Mouse (Mus musculus) T-helper 1 cell (primary cell): ENCODE measurements around the gene Riok2.

ENCODE experiments used
- in situ Hi-C: fragments of 300-600 bp; cut with MboI, MseI; formaldehyde crosslinking; loops from one replicate; pipeline ENCODE4 v1.15.1; 2025; ENCODE audit warnings: high pct_unique_total_duplicates

Gene Riok2

DNA sequence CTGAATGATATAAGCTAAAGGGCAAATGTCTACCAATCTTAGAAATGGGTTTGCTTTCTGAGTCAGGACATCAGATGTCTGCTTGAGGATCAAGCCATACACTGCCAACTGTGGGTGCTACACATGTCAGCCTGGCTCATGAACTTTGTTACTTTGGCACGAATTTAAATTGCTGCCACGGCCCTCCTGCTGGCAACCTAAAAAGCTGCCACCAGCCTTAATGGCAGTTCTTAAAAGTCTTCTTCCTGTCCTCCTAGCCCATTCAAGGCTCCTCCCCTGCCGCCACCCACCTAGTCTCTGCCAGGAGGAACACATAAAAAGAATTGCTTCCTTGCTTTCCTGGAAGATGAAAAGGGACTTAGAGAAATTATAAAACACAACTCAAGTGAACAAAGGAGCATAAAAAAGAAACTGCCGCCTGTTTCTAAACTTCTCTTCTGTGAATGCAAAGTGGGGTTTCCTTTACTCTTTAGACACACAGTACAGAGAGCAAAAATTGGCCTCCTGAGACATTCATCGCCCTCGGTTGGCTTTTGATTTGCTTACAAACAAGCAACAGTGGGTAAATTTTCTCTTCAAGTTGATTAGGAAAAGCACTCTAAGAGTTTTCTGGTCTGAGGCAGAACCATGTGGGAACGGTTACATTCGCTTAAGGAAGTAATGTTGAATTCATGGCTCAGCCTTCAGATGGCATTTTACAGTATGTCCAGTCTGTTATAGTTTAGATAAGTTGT, 30.9 kb downstream of the Riok2 start:
- in situ Hi-C loops = loop anchor here (5.0 kb wide), 1 partner anchor 242 kb away; no protein-coding TSS in a partner anchor

DNA sequence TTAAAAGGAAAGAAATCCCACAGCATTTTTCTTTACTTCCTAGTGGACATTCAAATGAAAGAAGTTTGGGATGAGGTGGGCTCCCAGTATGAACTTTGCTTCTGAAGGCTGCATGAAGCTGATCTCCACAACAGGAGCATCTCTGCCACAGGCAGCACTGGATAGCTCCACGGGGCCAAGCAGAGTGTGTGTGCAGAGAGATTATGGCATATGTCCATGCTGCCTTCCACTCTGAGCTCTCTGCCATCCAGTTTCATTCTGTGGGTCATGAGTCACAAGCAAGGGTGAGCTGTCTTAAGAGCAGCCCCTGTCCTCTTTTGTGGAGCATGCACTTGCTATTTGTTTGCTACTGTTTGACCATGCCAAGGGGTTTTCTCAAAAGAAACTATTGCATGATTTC, 31.5 kb downstream of the Riok2 start:
- in situ Hi-C loops = no loop called here

DNA sequence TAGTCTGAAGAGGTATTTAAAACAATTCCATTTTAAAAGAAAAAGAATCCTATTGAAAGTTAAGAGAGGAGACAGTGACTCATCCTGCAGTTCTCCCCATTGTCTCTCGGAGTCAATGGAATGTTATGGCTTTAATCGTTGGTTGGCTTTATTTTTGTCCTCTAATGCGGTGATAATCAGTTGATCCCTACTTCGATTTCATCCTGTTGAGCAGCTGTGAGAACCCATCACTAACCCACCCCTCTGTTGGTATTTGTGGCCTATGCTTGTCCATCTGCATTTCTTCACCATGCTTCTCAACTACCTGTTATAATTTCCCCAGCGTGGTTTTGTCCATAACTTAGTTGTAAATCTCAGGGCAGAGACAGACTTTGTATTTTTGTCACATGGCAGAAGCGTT, 34.0 kb downstream of the Riok2 start:
- in situ Hi-C loops = no loop called here

DNA sequence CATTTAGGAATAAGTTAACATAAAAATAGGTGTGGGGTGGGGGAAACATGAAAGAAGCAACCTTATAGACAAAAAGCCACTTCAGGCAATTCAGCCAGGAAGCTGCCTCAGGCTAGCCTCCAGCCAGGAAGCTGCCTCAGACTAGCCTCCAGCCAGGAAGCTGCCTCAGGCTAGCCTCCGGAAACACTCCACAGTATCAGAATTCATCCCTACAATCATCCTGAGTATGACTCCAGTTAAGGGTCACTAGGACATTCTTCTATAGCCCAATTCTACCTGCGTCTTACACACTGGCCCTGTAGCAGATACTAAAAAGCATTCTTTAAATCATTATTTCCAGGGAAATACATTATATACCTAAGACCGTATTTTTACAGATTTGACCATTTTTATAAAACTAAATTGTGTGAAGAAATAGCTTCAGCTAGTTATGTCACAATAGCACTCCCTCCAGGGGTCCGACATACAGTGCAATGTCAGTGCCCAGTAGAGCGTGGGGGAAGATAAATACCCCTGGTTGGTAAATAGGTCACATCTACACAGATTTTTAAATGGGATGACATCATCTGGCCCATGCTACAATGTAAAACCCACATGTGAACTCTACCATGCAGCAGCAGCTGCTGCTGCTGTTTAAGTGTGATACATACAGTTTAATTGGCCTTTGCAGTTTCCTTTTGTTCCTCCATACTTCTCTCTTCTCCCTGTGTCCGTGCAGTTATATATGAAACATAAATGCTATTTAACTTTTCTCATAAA, 34.8 kb downstream of the Riok2 start:
- in situ Hi-C loops = no loop called here

DNA sequence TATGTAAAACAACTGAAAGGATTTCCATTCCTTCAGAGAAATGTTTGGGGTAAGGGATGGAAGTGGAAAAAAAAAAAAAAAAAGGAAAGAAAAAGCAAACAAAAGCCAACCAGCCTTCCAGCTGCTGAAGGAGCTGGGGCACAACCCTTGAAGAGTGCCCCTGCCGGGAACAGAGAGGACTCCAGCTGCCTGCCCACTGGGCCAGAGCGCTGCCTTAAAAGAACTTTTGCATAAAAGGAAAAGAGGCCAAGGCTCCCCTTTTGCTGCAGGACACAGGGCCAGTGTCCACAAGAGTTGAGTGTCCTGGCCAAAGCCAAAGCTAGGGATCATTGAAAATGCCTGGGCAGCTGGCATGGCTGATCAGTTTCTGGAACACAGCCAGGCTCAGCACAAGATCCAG, 35.5 kb downstream of the Riok2 start:
- in situ Hi-C loops = no loop called here

DNA sequence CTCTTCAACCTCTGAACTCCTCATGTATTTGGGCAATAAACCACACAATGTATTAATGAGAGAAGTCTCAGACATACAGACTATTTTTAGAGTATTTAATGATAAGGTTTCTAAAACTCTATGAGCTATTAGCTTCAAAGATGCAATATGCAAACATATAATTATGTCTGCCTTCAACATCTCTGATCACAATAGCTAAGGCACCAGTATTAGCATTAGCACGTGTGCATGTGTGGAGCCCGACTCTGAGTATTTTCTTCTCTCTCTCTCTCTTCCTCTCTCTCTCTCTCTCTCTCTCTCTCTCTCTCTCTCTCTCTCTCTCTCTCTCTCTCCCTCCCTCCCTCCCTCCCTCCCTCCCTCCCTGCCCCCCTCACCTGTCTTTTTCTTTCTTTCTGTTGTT, 37.3 kb downstream of the Riok2 start:
- in situ Hi-C loops = loop anchor here (10.0 kb wide), 1 partner anchor 103 kb away; no protein-coding TSS in a partner anchor

DNA sequence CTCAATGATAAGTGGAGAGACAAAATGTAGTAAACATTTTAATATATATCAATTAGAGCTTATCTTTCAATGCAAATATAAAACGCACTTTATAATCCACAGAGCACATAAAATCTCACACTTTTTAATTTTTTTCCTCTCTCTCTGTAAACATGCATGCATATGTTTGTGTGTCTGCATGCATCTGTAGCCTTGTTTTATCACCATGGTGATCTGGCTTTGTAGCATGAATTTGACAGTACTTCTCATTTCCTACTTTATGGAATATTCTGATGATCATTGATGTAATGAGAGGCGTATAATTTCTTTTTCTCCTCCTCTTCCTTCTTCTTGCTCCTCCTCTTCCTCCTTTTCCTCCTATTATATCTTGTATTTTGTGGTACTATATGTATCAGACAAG, 38.1 kb downstream of the Riok2 start:
- in situ Hi-C loops = loop anchor here (10.0 kb wide), 1 partner anchor 103 kb away; no protein-coding TSS in a partner anchor

DNA sequence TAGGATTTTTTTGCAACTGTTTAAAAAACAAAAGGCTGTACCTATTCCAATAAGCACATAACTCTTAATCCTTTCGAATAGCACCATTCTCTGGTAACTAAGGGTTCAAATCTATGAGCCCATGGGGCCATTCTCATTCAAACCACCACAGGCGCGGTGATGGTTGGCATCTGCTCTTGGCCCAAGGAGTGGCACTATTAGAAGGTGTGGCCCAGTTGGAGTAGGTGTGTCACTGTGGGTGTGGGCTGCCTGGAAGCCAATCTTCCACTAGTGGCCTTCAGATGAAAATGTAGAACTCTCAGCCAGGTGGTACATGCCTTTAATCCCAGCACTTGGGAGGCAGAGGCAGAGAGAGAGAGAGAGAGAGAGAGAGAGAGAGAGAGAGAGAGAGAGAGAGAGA, 40.1 kb downstream of the Riok2 start:
- in situ Hi-C loops = loop anchor here (10.0 kb wide), 1 partner anchor 101 kb away; no protein-coding TSS in a partner anchor

DNA sequence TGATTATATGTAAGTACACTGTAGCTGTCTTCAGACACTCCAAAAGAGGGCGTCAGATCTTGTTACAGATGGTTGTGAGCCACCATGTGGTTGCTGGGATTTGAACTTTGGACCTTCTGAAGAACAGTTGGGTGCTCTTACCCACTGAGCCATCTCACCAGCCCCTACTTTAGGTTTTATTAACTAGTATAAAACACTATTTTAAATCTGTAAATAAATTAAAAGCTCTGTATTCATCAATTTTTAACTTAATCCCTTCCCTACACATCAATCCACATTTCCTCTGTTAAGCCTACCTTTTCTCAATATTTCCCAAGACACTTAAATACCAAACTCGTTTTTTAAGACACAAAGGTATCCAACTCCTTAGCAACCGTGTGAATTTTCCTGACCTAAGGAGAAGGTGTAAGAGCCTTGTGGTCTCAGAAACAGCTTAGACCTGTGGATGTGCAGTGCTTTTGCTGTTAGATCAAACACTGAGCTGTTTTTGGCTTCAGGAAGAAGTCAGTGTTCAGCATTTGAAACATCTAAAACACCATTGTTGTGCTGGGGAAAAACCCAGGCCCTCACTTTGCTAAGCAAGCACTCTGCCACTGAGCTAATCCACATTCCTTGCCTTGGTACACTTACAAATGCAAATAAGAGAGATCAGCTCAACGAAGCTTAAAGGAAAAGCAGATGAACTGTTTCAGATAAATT, 50.6 kb downstream of the Riok2 start:
- in situ Hi-C loops = no loop called here

DNA sequence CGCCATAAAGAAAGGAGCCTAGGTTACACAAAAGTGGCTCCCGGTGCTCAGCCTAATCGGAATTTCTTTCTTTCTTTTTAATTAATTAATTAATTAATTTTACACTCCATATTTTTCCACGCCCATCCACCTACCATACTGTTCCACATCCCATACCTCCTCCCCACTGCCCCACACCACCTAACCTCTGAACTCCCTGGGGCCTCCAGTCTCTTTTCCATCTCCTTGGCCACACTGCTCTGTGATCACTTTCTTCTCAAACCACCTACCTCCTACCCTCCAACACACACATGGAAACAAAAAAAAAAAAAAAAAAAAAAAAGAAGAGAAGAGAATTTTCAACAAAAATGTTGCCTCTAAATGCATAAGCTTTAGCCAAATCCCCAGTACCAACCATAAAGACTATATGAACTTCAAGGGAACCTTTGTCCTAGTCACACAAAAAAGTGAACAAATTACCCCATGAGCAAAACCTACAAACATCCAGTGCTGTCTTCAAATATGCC, 51.3 kb downstream of the Riok2 start:
- in situ Hi-C loops = no loop called here

DNA sequence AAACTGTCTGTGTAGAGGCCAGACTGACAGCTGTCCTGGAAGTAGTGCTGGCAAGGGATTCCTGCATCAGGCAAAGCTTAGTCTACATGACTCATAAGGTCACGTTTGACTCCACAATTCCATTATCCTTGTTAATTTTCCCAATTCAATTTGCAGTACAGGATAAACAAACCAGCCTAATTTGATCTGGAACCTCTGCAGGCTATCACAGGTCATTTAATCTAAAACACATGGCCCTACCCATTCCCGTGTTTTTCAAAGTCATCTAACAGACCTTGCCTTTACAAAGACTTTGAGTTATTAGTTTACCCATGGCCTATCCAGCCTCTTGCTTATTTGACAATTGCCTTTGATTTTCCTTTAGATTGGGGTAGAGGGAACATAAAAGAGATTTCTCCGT, 51.8 kb downstream of the Riok2 start:
- in situ Hi-C loops = no loop called here

DNA sequence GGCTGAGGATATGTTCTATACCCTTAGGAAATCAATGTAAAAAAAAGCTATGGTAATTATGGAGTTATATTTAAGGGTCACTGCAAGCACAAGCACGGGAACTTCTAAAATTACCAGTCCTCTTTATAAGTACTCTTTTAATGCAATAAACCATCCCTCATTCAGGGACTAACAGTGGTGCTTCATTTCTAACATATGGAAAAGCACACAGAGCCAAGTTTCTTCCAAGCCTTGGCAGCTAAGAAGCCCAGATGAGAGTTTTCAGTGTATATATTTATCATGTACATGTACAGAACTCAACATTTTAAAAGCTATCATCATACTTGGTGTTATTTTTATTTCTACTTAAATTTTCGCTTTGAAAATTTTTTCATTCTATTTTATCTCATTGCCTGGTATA, 54.8 kb downstream of the Riok2 start:
- in situ Hi-C loops = no loop called here

DNA sequence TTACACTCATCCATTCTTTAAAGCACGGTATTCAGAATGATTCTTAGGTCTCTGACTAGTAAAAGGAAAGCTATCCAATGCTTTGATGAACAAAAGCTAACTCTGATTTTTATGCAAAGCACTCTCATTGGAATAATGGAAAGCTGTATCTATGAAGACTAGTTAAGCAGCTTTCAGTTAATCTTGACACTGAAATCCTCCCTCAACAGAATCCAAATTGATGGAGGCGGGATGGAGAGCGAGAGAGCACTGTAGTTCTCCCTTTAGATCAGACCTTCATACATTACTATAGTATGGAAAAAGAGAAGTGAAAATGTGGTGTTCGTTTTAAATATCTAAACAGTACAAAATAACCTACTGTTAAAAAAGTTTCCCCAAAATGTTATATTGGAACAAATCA, 59.6 kb downstream of the Riok2 start:
- in situ Hi-C loops = loop anchor here (10.0 kb wide), 1 partner anchor 641 kb away; no protein-coding TSS in a partner anchor

DNA sequence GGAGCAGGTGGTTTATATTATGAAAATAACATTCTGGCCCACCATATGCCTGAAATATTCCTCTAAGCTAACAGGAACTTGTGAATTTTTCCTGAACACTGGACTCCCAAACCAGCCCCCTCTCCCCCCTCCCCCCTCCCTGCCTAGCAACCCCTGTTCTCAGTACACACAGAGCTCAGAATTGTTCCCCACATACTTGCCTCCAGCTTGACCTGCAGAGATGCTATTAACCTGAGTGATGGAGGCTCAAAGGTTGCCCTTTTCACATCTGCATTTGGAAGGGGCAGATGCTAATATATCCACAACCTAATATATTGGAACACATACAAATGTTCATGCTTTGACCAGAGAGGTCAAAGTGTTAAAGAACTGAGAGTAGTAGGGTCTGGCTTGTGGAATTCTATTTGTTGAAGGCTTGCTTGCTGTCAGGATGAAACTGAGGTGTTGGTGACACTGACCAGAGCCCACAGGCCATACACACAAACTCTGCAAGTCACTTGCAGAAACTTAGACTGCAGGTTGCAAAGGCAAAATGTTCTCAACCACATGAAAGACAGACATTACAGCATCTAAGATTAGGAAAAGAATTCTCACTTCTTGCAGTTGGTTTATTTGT, 64.6 kb downstream of the Riok2 start:
- in situ Hi-C loops = loop anchor here (10.0 kb wide), 1 partner anchor 636 kb away; no protein-coding TSS in a partner anchor

DNA sequence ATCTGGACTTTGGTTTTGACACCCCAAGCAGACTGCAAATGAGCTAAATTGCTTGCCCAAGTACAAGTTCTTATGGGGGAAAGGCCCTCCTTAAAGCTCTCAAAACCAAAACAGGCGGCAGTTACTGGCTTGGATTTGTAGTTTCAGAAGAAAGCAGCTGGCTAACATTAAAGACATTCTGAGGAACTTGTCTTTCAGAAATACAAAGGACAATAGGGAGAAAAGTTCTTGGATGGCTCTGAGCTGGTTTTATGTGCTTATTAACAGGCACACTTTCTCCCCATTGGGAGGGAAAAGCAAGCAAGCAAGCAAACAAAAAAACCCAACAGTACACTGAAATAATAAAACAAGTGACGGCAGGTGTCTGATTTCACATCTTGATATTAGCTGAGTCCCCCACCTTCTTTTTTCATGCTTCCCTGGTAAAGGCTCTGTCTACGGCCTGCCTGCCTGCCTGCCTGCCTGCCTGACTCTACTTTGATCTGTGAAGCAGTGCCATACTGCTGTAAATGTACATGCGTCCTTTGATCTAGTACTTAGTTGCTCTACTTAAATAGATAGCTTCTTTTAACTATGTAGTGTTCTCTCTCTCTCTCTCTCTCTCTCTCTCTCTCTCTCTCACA, 67.9 kb downstream of the Riok2 start:
- in situ Hi-C loops = no loop called here

DNA sequence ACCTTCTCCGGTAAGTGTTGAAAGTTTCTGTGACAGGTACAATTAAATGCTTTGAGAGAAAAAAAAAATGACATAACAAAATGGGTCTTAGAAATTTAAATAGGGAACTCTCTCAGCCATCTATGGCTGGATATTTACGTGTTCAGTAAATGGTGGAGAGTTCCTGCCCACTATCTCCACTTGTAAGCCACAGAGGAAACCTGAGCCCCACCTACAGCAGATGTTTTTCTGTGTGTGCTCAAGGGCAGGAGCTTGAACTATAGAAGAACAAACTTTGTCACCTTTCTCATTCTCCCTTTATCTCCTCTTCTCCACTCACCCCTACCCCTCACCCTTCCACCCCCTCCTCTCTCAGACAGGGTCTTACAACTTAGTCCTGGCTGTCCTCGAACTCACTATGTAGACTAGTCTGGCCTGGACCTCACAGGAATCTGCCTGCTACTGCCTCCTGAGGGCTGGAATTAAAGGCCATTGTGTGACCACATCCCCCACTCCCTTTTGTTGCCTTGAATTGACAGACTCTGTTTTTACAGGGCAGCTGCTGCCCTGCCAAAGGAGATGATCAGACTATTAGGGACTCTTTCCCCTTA, 70.3 kb downstream of the Riok2 start:
- in situ Hi-C loops = no loop called here
